10 mouse cellular contexts compared by ENCODE assay signal in the genomic region with DNA sequence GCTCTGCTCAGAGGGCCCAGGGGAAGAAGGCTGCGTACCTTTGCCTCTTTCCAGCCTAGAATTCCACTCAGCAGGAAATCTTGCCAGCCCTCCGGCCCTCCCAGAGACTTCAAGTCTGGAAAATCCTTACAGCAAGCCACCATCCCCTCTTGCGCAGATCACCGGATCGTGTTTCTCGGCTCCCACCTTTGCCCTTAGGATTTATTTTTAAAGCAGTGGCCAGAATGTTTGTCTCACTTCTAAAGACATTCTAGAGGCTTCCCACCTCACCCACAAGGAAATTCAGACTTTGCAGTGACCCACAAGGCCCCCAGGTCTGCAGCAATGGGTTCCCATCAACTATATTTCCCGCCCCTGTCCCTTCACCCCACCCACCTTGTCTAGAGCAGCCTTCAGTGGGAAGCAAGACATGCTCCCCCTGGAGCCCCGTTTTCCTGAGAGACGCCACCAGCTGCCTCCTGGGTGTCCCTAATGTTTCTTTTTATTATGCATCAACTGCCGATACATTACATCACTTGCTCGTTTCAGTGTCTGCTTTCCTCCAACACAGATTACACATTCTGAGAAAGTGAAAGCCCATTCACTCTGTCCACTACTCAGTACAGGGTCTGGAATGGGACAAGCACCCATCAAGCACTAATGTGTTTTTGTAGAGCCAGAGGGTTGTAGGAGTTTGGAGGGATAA.
DNase-seq lines count a peak whose midpoint lies in the region; ATAC-seq and TF ChIP-seq lines count a peak whose summit lies in the region.
"Had no signal": no experiment of that assay in that cellular context is flagged by ENCODE, and none has a peak within 500 bp of the region (broad histone marks: within the 10 kb centered on the region; RNA-seq: fewer than 3 reads in every experiment).

No protein-coding gene starts in this region.

- peaks cover 16% of the 10 kb centered on the region for H3K4me1 ChIP-seq in heart, postnatal 0 days (ENCODE audit: control insufficient read depth, insufficient read depth)
- peaks cover 25% of the 10 kb centered on the region for H3K4me1 ChIP-seq in midbrain, embryonic 13.5 days (replicated peaks)

- peak; percentile 16 for DNase-seq in gastrocnemius, adult 18-20 months (ENCODE audit: low spot score)
- no peak for DNase-seq in gastrocnemius, adult 8-10 months (ENCODE audit: low spot score in 2 of 2)
- peak; percentile 8 for DNase-seq in MN1 (ENCODE audit: low spot score)
- no peak for DNase-seq in heart, postnatal 0 days (ENCODE audit: low spot score)
- DNase-seq in thymus, postnatal 14 days: no peak
- DNase-seq in ovary, adult 18-20 months (ENCODE audit: low spot score): no peak
- DNase-seq in adrenal gland, adult 18-20 months (ENCODE audit: low spot score in 2 of 2): no peak
- DNase-seq: gastrocnemius, postnatal 25 days; thymus, postnatal 4 days had no signal

- no peaks in the 10 kb centered on the region for H3K36me3 ChIP-seq in heart, postnatal 0 days (replicated peaks; ENCODE audit: control insufficient read depth, insufficient read depth, low read length)
- no peaks in the 10 kb centered on the region for H3K36me3 ChIP-seq in midbrain, embryonic 13.5 days

- no peak for ATAC-seq in heart, postnatal 0 days (ENCODE audit: insufficient read depth, low read depth)
- ATAC-seq in midbrain, embryonic 13.5 days: 0 out of 2 replicates have a peak, but pooled peaks have one; percentile 6

- TF ChIP-seq EP300 in heart, postnatal 0 days (IDR thresholded peaks at IDR 0.05; ENCODE audit: low read depth): no peak

- no peak for TF ChIP-seq CTCF in heart, postnatal 0 days (IDR thresholded peaks at IDR 0.05; ENCODE audit: low read depth)

- no peaks in the 10 kb centered on the region for H3K9me3 ChIP-seq in heart, postnatal 0 days (replicated peaks; ENCODE audit: control insufficient read depth, low read length)
- no peaks in the 10 kb centered on the region for H3K9me3 ChIP-seq in midbrain, embryonic 13.5 days

- H3K4me3 ChIP-seq in heart, postnatal 0 days (ENCODE audit: low read depth, low read length): no peak overlapping the region
- no peak overlapping the region for H3K4me3 ChIP-seq in midbrain, embryonic 13.5 days (replicated peaks)

- peak overlapping the region; percentile 18; the same call in 1 of the 2 replicates for H3K4me2 ChIP-seq in heart, postnatal 0 days (ENCODE audit: low read depth, low read length)
- peak overlapping the region; percentile 3 for H3K4me2 ChIP-seq in midbrain, embryonic 13.5 days (replicated peaks)

- H3K27me3 ChIP-seq in heart, postnatal 0 days (ENCODE audit: control insufficient read depth, insufficient read depth, low read length): no peaks in the 10 kb centered on the region
- H3K27me3 ChIP-seq in midbrain, embryonic 13.5 days: no peaks in the 10 kb centered on the region

- H3K9ac ChIP-seq in heart, postnatal 0 days (replicated peaks; ENCODE audit: low read depth, low read length): 0 out of 2 replicates have a peak overlapping the region, but pooled peaks have one; percentile 20
- H3K9ac ChIP-seq in midbrain, embryonic 13.5 days (replicated peaks): 0 out of 2 replicates have a peak overlapping the region, but pooled peaks have one; percentile 0

- H3K27ac ChIP-seq in heart, postnatal 0 days (ENCODE audit: low read depth): 0 out of 2 replicates have a peak overlapping the region, but pooled peaks have one; percentile 20
- no peak overlapping the region for H3K27ac ChIP-seq in midbrain, embryonic 13.5 days

- 32% methylated on average over 11 of the region's 11 CpGs for WGBS in heart, postnatal 0 days
- WGBS in midbrain, embryonic 13.5 days: 14% methylated on average over 11 of the region's 11 CpGs

Comparison
In these comparisons a context has a peak if more than half of its experiments do, and no peak if none do; other contexts are left out.
1. DNase-seq: peak in gastrocnemius, adult 18-20 months (single experiment) and MN1 (single experiment); none in gastrocnemius, adult 8-10 months (0 of 2), heart, postnatal 0 days (single experiment), thymus, postnatal 14 days (single experiment), ovary, adult 18-20 months (single experiment) and adrenal gland, adult 18-20 months (0 of 2).